Mouse (Mus musculus): ENCODE data around the gene Rcor2.
A peak's percentile ranks its signal among the peaks of the same experiment; 100 is the strongest.

The Rcor2 gene

DNA sequence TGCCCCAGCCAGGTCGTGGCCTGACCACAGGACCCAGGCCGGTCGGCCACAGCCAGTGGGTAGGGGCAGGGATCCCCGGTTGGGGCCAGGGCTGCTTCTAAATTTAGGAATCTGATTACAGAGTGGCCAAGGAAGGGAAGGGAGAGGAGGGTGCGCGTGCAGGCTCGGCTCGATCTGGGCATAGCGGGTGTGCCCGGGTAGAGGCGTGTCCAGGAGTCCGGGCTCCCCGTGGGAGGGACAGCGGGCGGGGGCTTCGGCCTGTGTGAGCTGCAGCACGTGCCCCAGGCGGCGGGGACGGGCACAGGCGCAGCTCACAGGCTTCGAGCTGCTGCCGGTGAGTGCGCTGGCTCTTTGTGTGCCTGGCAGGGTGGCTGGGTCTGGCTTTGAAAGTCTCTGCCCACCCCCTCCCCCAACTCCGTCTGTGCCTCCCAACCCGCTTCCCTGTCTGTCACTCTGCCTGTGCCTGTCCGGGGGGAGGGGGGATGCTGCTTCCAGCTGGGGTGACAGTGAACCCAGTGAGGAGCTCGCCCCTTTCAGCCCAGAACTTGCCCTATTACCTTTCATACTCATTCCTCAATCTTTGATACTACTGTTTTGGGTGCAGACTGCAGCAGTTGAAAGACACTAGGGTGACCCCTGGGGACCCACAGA is at the start of gene Rcor2:
Rcor2 (plus strand) TSS at position 235 of the 651 bp plus-strand sequence.
- peak; percentile 99 for DNase-seq

DNA sequence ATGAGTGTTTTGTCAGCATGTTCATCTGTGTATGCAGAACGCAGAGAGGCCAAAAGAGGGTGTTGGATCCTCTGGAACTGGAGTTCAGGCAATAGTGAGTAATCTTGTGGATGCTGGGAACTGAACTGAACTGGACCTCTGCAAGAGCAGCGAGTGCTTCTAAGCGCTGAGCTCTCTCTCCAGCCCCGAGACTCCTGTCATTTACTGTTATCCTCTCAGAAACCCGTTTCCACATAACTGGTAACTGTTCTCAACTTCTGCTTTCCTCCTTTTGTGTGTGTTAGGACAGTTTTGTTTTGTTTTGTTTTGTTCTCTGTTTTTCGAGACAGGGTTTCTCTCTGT is 49.2 kb upstream of the Rcor2 start:
- DNase-seq = no peak

DNA sequence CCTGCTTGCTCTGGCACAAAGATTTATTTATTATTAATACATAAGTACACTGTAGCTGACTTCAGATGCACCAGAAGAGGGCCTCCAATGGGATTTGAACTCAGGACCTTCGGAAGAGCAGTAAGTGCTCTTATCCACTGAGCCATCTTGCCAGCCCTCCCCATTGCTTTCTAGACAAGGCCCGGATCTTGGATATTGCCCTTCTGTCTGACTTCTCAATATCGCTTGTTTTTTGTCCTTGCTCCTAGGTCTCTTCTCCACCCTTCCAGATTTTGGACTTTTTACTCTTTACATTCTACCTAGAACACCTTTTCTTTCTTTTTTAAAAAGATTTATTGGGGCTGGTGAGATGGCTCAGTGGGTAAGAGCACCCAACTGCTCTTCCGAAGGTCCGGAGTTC is 48.4 kb upstream of the Rcor2 start:
- no peak for DNase-seq

DNA sequence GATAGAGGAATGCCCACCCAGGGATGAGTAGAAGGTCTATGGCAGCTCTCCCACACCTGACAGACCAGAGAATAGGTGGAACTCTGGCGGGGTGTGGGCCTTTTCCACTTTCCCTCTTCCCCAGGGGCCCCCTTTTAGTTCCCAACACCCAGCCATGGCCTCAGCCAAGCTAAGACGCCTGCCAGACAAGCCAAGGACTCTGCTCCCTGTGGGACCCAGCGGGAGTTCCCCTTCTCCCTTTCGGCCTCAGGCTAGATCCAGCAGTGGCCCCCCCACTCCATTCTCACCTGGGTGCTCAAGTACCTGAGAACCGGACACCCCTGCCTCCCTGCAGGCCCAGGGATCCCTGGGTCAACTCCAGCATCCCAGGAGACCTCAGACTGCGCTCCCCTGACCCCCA is 44.9 kb upstream of the Rcor2 start:
- peak; percentile 89 for DNase-seq

DNA sequence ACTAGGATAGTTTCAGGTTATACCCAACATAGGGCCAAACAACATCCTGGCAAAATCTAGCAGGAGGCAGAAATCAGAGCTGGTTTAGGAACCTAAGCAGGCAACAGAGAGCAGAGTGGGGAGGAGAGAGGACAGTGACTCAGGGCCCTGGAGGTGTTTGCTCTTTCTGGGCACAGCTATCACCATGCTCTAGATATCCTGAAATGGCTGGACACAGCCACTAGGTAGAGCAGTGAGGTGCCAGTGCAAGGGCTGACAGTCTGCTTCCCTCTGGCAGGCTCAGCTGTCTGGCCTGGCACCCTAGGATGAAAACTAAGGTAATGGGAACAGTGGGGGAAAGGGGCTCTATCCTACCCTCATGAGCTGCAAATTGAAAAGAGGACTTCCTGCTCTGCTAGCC is 43.6 kb upstream of the Rcor2 start:
- peak; percentile 91 for DNase-seq

DNA sequence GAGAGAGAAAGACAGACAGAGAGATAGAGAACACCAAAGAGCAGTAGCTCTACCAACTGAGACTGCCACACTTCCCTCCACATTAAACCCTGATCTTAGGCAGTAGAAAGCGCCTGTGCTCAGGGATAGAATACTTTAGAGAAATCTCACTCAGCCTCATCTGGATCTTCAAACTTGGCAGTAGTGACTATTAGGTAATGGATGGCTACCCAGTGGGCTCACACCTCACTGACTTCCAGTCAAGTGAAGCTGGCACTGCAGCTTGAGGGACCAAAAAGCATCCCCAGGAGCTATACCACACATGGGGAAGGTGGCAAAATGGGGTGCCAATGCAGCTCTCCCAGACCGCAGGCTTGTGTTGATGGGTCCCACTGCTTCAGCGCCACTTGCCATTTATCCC is 42.9 kb upstream of the Rcor2 start:
- no peak for DNase-seq

DNA sequence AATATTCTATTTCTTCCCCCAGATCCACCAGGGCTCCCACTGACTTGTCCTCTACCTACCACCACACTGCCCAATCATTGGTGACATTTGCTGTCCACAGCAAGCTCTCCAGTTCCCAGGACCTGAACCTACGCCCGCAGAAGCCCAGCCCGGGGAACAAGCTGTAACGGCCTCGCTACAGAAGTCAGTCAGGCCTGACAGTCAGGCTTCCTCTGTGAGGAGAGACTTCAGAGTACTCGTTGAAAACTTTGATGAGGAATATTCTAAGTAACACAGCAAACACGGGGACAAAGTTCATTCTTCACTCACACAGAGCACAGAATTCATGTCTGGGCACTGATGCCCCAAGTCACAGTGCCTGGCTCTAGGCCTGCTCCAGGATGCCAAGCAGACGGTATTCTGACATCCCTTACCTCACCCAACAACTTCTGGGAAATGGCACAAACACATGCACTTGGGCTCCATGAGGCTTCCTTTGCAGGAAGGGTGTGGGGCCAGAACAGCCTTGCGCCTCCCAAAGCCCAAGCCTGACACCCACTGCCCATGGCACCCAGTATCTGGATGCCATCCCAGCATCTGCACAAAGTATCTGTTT is 41.9 kb upstream of the Rcor2 start:
- peak; percentile 90 for DNase-seq

DNA sequence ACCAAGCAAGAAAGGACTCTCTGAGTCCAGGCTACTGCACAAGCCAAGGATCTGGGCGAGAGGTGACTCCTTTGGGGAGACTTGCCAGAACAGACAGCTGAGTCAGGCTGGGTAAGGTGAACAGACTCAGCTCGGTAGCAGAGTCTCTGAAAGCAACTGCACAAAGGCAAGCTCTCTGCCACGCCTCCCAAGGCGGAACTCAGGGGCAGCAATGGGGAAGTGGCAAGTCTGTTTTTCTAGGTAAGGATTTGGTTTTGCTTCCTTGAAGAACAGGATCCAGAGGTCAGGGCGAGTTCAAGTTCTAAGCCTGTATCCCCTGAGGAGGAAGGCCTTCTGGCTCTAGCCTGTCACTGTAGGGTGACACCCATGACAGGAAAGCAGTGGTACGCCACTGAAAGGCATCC is 40.6 kb upstream of the Rcor2 start:
- DNase-seq = no peak

DNA sequence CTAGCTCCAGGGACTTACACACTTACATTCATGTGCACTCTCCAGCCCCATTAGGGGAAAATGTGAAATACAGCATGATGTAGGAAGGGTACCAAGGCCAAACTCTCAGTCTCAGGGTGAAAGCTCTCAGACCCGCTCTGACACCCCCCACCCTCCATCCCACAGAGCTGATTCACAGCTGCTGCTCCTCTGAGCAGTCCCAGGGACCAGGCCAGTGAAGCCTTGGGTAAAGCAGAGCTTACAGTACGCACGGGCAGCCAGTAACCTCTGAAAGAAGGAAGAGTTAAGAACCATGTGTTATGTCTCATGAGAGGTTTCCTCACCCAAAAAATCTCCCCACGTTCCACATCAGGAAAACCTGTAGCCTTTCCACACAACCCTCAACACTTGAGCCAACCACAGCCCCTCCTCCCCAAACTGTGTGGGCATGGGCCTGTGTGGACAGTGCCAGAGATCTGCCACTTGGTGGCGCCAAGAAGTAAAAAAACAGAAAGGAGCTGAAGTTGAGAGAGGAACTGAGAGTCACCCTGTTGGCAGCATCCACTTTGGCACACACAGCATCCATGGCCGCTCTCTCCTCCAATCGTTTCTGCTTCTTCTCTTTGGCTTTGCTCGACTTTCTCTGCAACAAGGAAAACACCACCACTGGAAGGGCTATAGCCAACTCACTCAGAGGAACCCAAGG is 32.4 kb upstream of the Rcor2 start:
- DNase-seq = peak; percentile 98

DNA sequence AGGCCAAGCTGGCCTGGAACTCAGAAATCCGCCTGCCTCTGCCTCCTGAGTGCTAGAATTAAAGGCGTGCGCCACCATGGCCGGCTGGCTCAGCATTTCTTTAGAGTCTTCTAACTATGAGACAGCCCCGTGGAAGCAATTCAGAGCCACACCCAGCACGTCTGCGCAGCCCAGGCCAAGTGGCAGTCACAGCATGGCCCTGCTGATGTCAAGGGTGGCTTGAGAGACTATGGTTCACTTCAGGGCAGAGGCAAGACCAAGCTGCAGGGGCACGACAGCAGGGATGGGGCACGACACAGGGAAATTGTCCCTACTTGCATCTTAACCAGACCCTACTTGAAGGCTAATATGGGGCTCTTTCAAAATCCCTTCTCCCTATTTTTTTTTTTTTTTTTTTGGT is 31.7 kb upstream of the Rcor2 start:
- no peak for DNase-seq

DNA sequence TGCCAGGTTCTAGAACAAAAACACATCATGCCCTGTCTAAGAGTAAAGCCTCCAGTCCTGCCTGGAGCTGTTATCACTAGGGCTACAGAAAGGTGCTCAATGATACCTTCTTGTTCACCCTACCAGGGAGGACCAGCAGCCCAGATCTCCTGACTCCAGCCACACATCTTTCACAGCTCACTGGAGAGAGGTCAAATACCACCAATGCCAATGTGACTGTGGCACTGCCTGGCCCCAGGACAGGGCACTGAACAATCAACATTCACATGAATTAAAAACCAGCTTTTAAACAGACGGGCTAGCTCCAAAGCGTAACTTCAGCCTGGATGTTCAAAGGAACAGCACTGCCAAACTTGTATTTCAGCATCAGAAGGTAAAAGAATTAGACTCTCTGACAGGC is 31.1 kb upstream of the Rcor2 start:
- DNase-seq = no peak

DNA sequence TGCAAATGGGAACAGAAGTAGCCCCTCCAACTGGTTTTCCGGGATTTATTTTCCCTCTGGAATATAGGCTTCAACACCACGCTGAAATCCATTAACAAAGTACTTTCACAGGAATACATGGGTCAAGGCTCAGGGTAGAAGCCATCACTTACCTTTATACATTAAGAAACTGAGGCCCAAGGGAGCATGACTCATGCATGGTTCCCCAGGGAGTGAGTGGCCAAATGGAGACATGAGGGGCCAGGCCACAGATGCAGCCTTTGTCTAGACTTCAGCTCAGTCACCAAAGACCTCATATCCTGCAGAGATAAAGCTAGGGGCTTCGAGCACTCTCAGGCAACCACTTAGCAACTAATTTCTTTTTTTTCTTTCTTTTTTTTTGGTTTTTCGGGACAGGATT is 30.4 kb upstream of the Rcor2 start:
- DNase-seq = peak; percentile 77

DNA sequence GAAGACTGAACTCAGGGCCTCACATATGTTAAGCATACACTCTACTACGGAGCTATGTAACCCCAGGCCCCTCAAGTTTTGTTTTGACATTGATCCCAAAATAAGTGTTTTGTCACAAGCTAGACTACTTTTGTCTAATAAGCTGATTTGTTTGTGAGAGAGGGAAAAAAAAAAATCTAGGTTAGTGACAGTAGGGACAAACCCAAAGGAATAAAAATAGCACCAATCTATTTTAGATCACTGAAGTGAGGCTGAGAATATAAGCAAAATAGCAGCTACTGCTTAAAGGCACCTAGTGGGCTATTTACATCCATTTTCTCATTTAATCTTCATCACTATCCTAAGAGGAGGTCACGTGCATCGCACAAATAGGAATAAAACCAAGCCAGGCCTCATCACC is 27.6 kb upstream of the Rcor2 start:
- no peak for DNase-seq

DNA sequence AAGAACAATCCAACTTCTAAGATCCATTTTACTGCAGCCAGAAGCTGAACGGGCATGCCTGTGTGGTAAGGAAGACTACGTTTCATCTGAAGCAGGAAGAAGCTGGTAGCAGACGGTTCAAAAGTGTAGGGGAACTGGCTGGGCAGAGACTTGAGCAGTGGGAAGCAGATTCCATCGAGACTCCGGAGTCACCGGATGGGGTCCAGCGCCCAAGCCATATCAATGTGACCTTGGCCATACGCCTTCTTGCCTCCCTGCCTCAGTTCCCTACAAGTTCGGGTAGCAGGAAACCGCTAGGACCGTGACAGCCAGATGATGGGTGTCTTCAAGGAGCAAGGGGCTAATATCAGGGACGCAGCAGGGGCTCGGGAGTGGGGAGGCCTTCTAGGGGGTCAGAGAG is 26.8 kb upstream of the Rcor2 start:
- no peak for DNase-seq

DNA sequence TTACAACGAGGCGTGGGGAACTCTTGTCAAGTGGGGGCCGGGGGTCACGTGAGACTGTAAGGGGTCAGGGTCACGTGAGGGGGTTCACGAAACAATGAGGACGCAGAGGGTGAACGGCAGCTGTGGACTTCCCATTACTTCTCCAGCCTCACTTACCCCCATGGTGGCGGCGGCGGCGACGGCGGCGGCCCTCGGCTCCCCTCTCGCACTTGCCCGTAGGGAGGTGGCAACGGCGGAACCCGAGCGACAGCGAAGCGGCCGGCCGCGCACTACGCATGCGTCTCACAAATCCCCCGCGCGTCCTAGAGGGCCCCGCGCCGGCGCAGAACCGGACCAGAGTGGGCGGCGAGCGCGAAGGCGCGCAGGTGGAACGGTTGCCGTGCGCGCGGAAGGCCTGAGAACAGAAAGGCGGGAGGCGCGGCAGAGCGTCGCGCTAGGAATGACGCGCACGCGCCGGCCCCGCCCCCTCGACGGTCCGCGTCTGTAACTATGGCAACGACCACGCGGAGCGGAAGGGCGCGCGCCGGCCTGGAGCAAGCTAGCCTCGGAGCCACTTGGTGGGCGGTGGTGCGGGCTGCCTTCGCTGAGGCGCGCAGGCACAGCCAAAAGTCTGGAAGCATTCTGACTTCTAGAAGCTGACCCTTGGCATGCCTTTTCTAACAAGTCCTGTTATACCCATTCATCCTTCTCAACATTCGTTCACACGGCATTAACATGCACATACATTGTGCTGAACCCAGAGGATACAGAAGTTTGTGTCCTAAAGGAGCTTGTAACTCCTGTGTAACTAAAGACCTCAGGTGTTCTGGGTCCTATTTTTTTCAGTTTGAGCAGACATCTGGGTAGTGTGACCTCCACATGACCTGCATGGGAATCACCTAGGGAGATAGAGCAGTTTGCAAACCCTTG is 26.1 kb upstream of the Rcor2 start, which contains the start of gene Naa40:
Naa40 (minus strand) TSS at position 402 of the 909 bp plus-strand sequence.
- peak; percentile 99 for DNase-seq

DNA sequence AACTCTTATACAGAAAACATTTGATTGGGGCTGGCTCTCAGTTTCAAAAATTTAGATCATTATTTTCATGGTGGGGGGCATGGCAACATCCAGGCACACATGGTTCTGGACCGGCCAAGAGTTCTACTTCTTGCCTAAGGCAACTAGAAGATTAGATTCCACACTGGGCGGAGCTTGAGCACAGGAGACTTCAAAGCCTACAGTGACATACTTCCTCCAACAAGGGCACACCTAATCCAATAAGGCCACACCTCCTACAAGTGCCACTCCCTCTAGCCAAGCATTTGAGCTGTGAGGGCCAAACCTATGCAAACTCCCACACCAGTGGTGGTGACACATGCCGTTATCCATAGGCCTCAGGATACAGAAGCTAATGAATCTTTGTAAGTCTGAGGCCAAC is 21.1 kb upstream of the Rcor2 start:
- DNase-seq = no peak

DNA sequence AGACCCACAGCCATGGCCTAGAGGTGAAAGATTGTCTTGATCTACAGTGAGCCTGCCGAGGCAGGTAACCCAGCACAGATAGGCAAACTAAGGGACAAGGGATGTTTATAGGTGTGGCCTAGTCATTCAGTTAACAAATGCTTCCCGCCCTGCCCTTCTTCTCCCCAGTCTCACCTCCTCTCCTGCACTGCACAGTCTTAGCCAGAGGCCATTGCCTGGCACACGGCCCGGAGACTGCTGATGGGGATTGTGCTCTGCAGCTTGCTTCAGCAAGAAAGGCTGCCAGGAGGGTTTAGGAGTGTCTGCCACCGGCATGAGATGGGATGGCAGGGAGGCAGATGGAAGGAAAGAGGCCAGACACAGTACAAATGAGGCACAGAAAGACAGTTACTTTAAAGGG is 9.2 kb upstream of the Rcor2 start:
- DNase-seq = no peak

DNA sequence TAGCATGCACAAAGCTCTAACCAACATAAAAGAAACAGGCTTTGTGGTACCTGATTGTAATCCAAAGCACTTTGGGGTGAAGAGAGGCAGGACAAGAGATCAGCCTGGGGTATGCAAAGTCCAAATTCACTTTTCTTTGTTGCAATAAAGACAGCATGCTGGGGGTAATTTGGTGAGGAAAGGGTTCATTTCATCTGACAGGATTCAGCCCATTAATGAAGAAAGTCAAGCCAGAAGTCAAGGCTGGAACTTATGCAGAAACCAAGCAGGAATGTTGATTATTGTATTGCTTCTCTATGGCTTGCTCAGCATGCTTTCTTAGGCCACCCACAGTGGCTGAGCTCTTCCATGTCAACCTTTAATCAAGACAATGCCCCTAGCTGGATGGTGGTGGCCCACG is 5.6 kb upstream of the Rcor2 start:
- DNase-seq = no peak

DNA sequence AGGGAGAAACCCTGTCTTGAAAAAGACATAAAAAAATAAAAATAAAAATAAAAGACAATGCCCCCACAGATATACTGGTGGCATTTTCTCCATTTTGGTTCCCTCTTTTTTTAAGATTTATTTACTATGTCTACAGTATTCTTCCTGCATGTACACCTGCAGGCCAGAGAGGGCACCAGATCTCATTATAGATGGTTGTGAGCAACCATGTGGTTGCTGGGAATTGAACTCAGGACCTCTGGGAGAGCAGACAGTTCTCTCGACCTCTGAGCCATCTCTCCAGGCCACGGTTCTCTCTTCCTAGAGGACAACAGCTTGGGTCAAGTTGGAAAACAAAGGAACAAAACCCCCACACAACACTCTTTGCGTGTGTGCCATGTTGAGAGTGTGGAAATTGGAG is 5.2 kb upstream of the Rcor2 start:
- DNase-seq = no peak

DNA sequence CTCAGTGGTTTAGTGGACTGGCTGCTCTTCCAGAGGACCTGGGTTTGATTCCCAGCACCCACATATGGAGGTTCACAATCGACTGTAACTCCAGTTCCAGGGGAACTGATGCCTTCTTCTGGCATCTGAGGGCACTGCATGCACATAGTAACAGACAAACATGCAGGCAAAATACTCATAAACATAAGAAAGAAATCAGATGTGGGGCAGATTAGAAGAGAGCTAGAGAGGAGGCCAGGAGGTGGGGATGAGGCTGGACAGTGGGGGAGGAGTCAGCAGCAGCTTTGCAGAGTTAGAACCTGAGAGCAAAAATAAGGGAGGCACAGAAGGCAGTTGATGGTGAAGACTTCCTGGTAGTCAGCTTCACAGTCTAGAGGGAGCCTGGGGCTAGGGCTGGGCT is 4.5 kb upstream of the Rcor2 start:
- DNase-seq = no peak

DNA sequence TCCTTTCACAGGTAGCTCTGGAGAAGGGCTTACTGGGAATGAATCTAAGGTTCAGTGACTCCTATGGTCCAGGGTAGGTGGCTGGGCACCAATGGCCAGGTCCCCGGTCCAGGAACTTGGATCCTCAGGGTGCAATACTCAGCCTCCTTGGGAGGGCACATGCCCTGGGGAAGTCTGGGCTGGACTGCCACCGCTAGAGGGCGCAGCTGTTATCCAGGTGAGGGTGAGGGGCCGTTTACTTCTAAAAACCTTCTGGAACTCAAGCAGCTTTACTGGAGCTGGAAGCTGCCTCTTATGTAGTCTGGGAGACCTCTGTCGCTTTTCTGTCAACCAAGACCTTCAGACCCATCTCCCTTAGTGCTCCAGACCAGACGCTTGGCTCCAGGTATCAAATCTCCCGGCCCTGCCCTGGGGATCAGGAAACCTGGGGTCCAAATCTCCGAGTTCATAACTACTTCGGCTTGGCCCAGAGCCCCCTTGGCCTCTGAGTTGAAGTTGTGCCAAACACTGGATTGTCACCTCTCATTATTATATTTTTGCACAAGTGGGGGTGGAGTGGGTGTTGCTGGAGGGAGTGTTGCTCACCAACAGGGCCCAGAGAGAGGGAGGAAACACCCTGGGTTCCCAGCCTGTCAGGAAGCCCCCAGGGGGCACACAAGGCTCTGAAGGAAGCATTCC is 2.9 kb upstream of the Rcor2 start:
- DNase-seq = peak; percentile 97

DNA sequence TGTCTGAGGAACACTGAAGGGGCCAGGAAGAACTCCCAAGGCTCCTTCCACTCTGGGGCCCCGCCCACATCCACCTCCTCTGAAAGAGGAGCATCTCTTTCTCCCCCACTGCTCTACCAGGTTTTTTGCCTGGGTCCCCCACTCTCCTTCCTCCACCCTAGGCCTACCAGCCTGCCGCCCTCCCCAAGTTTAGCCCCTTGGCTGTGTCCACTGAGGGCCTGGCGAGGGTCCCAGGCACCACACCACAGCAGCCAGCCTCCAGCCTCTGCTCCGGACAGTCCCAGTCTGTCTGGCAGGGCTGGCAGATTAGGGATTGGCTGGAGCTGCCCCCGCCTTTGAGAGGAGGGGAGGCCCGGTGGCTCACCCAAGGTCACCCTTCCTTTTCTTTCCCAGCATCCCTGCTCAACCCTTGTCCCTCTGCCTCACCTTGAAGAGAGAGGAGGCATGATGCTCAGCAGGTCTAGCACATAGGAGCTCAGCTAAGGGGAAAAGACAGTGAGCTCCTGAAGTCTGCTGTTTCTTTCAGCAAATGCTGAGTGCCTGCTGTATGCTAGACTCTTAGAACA is 2.3 kb upstream of the Rcor2 start:
- DNase-seq = peak; percentile 98

All from heart, adult 11 months (tissue).